ENCODE assay signal across 9 mouse cellular contexts in the genomic region with DNA sequence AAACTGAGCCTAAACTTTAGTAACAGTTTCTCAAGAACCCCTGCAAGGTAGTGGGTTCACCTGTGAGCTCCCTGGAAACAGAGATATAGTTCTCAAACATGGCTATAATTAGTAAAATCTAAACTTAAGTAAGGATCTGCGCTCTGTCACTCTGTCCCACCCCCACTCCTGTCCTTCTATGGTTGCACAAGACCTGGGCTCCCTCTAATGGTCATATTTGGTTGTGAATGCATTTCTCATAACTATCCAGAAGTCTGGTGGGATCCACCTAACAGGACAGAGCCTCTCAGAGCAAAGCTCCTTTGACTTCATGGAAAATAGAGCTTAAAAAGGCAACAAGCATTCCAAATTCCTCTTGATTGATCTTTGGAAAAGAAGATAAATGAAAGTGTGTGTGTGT. TPM values are rescaled to one million over a fixed set of nuclear protein-coding genes. Genes with fewer than 3 reads are reported as not detected.
DNase-seq lines count a peak whose midpoint lies in the region; ATAC-seq and TF ChIP-seq lines count a peak whose summit lies in the region.
"Had no signal": no experiment of that assay in that cellular context is flagged by ENCODE, and none has a peak within 500 bp of the region (broad histone marks: within the 10 kb centered on the region; RNA-seq: fewer than 3 reads in every experiment).

No protein-coding gene starts in this region.

- no peaks in the 10 kb centered on the region for H3K9me3 ChIP-seq in embryonic facial prominence, embryonic 11.5 days (replicated peaks; ENCODE audit: control insufficient read depth, low read length)
- H3K9me3 ChIP-seq in embryonic facial prominence, embryonic 10.5 days: no peaks in the 10 kb centered on the region
- H3K9me3 ChIP-seq in limb, embryonic 13.5 days: no peaks in the 10 kb centered on the region
- H3K9me3 ChIP-seq in limb, embryonic 10.5 days (replicated peaks): no peaks in the 10 kb centered on the region
- no peaks in the 10 kb centered on the region for H3K9me3 ChIP-seq in intestine, embryonic 16.5 days (ENCODE audit: control insufficient read depth, low read length)
- H3K9me3 ChIP-seq: limb, embryonic 15.5 days had no signal

- H3K27me3 ChIP-seq in embryonic facial prominence, embryonic 11.5 days (ENCODE audit: control insufficient read depth, insufficient read depth, low read length): no peaks in the 10 kb centered on the region
- H3K27me3 ChIP-seq in embryonic facial prominence, embryonic 10.5 days (replicated peaks; ENCODE audit: low read depth, poor library complexity, severe bottlenecking): no peaks in the 10 kb centered on the region
- H3K27me3 ChIP-seq in limb, embryonic 13.5 days: no peaks in the 10 kb centered on the region
- no peaks in the 10 kb centered on the region for H3K27me3 ChIP-seq in limb, embryonic 10.5 days (ENCODE audit: low read depth, poor library complexity, severe bottlenecking)
- no peaks in the 10 kb centered on the region for H3K27me3 ChIP-seq in intestine, embryonic 16.5 days (replicated peaks; ENCODE audit: control insufficient read depth, insufficient read depth, low read length)
- H3K27me3 ChIP-seq: limb, embryonic 15.5 days had no signal

- WGBS in embryonic facial prominence, embryonic 11.5 days: 71% methylated on average over 1 of the region's 1 CpGs
- WGBS in embryonic facial prominence, embryonic 10.5 days: 77% methylated on average over 1 of the region's 1 CpGs
- WGBS in limb, embryonic 13.5 days: 73% methylated on average over 1 of the region's 1 CpGs
- WGBS in limb, embryonic 10.5 days: 78% methylated on average over 1 of the region's 1 CpGs
- WGBS in intestine, embryonic 16.5 days: 54% methylated on average over 1 of the region's 1 CpGs

- ATAC-seq in embryonic facial prominence, embryonic 11.5 days (replicated peaks; ENCODE audit: insufficient number of reproducible peaks, low FRiP score, low TSS enrichment, low read depth): no peak
- ATAC-seq in limb, embryonic 13.5 days (ENCODE audit: low FRiP score, low read depth): peak; percentile 72; the same call in 1 of the 2 replicates
- 0 out of 2 replicates have a peak, but pooled peaks have one; percentile 74 for ATAC-seq in intestine, embryonic 16.5 days

- no peaks in the 10 kb centered on the region for H3K4me1 ChIP-seq in embryonic facial prominence, embryonic 11.5 days (ENCODE audit: control insufficient read depth, insufficient read depth, low read length)
- peaks cover 4% of the 10 kb centered on the region; the same call in 1 of the 2 replicates for H3K4me1 ChIP-seq in embryonic facial prominence, embryonic 10.5 days
- H3K4me1 ChIP-seq in limb, embryonic 13.5 days: no peaks in the 10 kb centered on the region
- H3K4me1 ChIP-seq in limb, embryonic 10.5 days: no peaks in the 10 kb centered on the region
- no peaks in the 10 kb centered on the region for H3K4me1 ChIP-seq in intestine, embryonic 16.5 days (ENCODE audit: control insufficient read depth, insufficient read depth, low read length)
- H3K4me1 ChIP-seq: limb, embryonic 15.5 days had no signal

- peak; percentile 40; the same call in 1 of the 2 replicates for TF ChIP-seq CTCF in brain, embryonic 14.5 days (IDR thresholded peaks at IDR 0.05; ENCODE audit: borderline replicate concordance, extremely low read depth, insufficient read depth, insufficient read length)

- peak; percentile 50 for DNase-seq in embryonic facial prominence, embryonic 11.5 days (ENCODE audit: low spot score)
- no peak for DNase-seq in embryonic facial prominence, embryonic 10.5 days (ENCODE audit: low spot score)
- DNase-seq in limb, embryonic 10.5 days (ENCODE audit: low spot score): no peak
- DNase-seq in brain, embryonic 14.5 days (ENCODE audit: low read depth): peak; percentile 19
- DNase-seq in cerebellum, adult 11-12 months: no peak
- DNase-seq in thymus, postnatal 25 days: no peak

- TF ChIP-seq POLR2A in brain, embryonic 14.5 days (IDR thresholded peaks at IDR 0.05; ENCODE audit: borderline replicate concordance, extremely low read depth, insufficient read depth, insufficient read length, poor library complexity, severe bottlenecking): no peak

- H3K4me2 ChIP-seq in embryonic facial prominence, embryonic 11.5 days (ENCODE audit: low read depth, low read length): no peak overlapping the region
- no peak overlapping the region for H3K4me2 ChIP-seq in limb, embryonic 13.5 days (replicated peaks)
- H3K4me2 ChIP-seq in intestine, embryonic 16.5 days (ENCODE audit: low read depth, low read length): no peak overlapping the region
- H3K4me2 ChIP-seq: limb, embryonic 15.5 days had no signal

- H3K4me3 ChIP-seq in embryonic facial prominence, embryonic 11.5 days (ENCODE audit: low read depth, low read length): no peak overlapping the region
- no peak overlapping the region for H3K4me3 ChIP-seq in embryonic facial prominence, embryonic 10.5 days
- no peak overlapping the region for H3K4me3 ChIP-seq in limb, embryonic 13.5 days
- no peak overlapping the region for H3K4me3 ChIP-seq in limb, embryonic 10.5 days
- no peak overlapping the region for H3K4me3 ChIP-seq in intestine, embryonic 16.5 days (ENCODE audit: low read length)
- H3K4me3 ChIP-seq: limb, embryonic 15.5 days had no signal

- no peak overlapping the region for H3K27ac ChIP-seq in embryonic facial prominence, embryonic 11.5 days (replicated peaks; ENCODE audit: low read depth, low read length)
- H3K27ac ChIP-seq in embryonic facial prominence, embryonic 10.5 days (replicated peaks): no peak overlapping the region
- H3K27ac ChIP-seq in limb, embryonic 13.5 days: no peak overlapping the region
- H3K27ac ChIP-seq in limb, embryonic 10.5 days: no peak overlapping the region
- no peak overlapping the region for H3K27ac ChIP-seq in intestine, embryonic 16.5 days (ENCODE audit: low read length)
- H3K27ac ChIP-seq: limb, embryonic 15.5 days had no signal

- no peaks in the 10 kb centered on the region for H3K36me3 ChIP-seq in embryonic facial prominence, embryonic 11.5 days (replicated peaks; ENCODE audit: control insufficient read depth, insufficient read depth, low read depth, low read length)
- H3K36me3 ChIP-seq in embryonic facial prominence, embryonic 10.5 days (replicated peaks): no peaks in the 10 kb centered on the region
- no peaks in the 10 kb centered on the region for H3K36me3 ChIP-seq in limb, embryonic 13.5 days
- H3K36me3 ChIP-seq in limb, embryonic 10.5 days: no peaks in the 10 kb centered on the region
- no peaks in the 10 kb centered on the region for H3K36me3 ChIP-seq in intestine, embryonic 16.5 days (ENCODE audit: control insufficient read depth, insufficient read depth, low read length)
- H3K36me3 ChIP-seq: limb, embryonic 15.5 days had no signal

- no peak overlapping the region for H3K9ac ChIP-seq in embryonic facial prominence, embryonic 11.5 days (replicated peaks; ENCODE audit: low read length)
- no peak overlapping the region for H3K9ac ChIP-seq in limb, embryonic 13.5 days
- no peak overlapping the region for H3K9ac ChIP-seq in intestine, embryonic 16.5 days (ENCODE audit: low read depth, low read length)
- H3K9ac ChIP-seq: limb, embryonic 15.5 days had no signal

RNA-seq across cellular contexts. Expression of a gene that starts 57.8 kb away (rescaled TPM):
- not detected in 2 replicates for polyA plus RNA-seq in embryonic facial prominence, embryonic 11.5 days (2014; fragmentation: Nextera tagmentation; extraction: Ambion mirVana)
- not detected in 2 replicates for polyA plus RNA-seq in embryonic facial prominence, embryonic 10.5 days (2016; fragmentation: Nextera tagmentation; extraction: Ambion mirVana)
- not detected in 2 replicates for polyA plus RNA-seq in limb, embryonic 13.5 days (2015; fragmentation: Nextera tagmentation; extraction: Ambion mirVana)
- not detected in 2 replicates for polyA plus RNA-seq in limb, embryonic 10.5 days (2016; fragmentation: Nextera tagmentation; extraction: Ambion mirVana)
- polyA plus RNA-seq in brain, embryonic 14.5 days (2012; rRNA removed): 0.01 TPM in 1 of 2 replicates, not detected in the other
- not detected in 2 replicates for polyA plus RNA-seq in intestine, embryonic 16.5 days (2015; fragmentation: Nextera tagmentation; extraction: Ambion mirVana)

Comparison
In these comparisons a context has a peak if more than half of its experiments do, and no peak if none do; other contexts are left out.
1. DNase-seq: peak in embryonic facial prominence, embryonic 11.5 days (single experiment) and brain, embryonic 14.5 days (single experiment); none in embryonic facial prominence, embryonic 10.5 days (single experiment), limb, embryonic 10.5 days (single experiment), cerebellum, adult 11-12 months (single experiment) and thymus, postnatal 25 days (single experiment).